Mouse (Mus musculus) A20 (cell line): ENCODE measurements around the gene Htra1.

Source experiments
- DNase-seq: peaks from one replicate; pipeline ENCODE4 v3.0.0-alpha.2; 2011; ENCODE audit warnings: low read depth, low spot score

Gene Htra1

DNA sequence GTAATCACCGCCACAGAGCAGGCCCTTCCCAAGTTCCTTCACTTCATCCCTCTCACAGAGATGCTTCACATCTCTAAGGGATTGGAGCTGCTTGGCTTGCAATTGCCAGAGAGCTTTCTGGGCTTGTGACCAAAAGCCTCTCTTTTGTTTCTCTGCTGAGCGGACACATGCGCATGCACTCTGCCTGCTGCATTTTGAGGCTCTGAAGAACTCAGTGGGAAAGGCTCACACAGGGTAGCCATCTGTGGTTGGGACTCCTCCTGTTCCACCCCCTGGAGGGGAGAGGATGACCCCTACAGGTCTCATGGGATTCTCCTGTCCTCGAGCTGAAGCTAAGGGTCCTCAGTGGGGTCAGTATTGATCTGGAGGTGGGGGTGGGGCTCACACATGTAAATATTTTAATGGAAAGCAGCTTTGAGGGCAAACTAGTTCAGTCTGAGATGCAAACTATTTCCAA is 30.0 kb downstream of the Htra1 start:
- no peak for DNase-seq

DNA sequence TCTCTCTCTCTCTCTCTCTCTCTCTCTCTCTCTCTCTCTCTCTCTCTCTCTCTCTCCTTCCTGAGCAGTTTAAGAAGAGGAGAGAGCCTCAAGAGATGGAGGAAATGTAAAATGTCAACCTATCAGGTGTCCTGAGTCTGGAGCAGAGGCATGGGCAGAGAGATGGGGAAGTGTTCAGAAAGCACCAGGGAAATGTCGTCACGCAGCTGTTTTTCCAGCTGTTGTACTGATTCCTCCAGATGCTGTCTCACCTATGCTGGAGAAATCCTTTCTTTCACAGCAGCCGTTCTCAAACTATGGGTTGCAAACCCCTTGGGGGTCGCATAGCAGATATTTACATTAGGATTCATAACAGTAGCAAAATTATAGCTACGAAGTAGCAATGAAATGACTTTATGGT is 30.5 kb downstream of the Htra1 start:
- DNase-seq = no peak

DNA sequence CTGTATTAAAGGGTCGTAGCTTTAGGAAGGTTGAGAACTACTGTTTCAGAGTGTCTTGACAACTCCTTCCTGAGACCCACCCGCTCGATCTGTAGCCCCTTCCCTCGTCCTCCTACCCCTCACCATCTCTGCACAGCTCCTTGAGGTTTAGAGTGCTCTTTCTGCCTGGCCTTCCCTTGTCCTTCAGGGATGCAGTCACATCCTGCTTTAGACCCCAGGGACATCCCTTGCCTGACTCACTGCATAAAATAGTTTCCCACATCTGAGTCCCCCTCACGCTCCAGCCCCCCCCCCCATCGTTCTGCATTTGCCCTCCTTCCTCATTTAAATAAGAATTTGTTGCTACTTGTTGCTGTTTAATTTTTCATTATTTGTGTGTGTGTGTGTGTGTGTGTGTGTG is 31.0 kb downstream of the Htra1 start:
- no peak for DNase-seq

DNA sequence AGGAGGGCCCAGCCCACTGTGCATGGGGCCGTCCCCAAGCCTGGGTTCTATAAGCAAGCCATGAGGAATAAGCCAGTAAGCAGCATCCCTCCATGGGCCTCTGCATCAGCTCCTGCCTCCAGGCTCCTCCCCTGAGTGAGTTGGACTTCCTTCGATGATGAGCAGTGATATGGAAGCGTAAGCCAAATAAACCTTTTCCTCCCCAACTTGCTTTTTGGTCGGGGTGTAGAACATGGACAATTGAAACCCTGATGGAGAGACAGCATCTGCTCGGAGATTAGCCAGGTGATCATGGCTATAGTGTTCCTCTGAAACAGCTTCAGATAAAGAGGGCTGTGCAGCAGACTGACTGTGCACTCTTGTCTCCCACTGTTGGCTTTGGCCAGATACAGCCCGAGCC is 32.0 kb downstream of the Htra1 start:
- no peak for DNase-seq

DNA sequence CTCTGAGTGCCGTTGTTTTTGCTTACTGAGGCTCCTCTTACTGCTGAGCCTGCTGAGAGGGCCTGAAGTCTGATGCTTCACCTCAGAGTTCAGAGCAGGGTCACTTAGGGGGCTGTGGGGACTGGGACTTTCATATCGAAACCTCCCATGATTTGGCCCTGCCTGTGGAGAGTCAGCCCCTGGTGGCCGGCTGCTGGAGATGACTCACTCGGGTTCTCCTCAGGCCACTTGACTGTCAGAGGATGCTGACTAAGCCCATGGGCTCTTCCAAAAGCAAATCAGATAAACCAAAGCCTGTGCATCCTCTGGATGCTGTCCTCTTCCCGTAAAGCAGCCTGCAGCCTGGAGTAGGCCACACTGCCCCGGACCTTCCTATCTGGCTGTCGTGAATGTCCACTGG is 32.6 kb downstream of the Htra1 start:
- peak; percentile 6 for DNase-seq

DNA sequence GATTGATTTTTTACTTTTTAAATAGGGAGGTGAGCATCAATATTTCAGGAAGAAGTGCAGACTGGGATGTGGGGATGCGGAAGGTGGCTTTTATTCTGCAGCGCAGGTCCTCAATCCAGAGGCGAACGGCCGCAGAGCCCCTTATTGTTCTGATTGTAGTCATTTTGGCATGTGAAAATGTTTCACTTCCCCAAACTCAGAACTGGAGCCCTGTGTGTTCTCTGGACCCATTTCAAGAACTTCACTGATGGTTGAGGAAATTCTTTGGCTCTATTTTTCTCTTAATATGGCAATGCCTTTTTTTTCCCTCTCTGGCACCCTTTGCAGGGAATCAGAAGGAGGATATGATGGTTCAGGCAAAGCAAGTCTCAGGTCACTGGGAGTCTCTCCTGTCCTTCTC is 33.2 kb downstream of the Htra1 start:
- peak; percentile 40 for DNase-seq

DNA sequence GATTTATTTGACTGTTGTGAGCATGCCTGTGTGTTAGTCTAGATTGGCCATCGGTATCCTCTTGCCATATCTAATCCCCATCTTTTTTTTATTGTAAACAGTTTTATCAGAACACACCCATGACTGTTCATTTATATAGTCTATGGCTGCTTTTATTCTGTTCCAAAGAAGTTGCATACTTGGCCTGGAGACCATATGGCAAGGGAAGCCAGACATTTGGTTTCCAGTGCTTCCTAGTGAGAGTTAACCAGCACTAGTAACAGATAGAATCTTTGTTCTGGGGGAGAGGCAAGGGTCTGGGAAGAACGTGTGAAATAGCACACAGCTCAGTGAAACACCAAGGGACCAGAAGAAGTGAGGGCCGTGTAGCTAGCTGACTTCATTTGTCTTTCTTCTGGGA is 33.6 kb downstream of the Htra1 start:
- DNase-seq = no peak

DNA sequence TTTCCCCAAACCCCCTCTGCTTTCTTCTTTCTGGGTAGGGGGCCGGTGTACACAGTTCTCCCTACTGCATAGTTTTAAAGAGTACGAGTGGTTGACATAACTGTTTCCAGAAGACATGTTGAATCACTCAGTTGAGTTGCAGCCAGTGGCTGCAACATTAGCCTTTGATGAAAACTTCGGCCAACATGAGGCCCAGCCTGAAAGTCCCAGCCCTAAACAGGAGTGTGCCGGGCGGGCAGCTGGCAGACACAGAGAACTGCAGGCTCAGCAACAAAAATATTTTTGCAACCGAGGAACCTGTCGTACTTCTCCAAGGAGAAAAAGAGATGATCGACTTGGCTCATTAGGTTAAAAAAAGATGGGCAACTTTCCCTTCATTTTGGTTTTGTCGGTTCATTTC is 36.9 kb downstream of the Htra1 start:
- DNase-seq = no peak

DNA sequence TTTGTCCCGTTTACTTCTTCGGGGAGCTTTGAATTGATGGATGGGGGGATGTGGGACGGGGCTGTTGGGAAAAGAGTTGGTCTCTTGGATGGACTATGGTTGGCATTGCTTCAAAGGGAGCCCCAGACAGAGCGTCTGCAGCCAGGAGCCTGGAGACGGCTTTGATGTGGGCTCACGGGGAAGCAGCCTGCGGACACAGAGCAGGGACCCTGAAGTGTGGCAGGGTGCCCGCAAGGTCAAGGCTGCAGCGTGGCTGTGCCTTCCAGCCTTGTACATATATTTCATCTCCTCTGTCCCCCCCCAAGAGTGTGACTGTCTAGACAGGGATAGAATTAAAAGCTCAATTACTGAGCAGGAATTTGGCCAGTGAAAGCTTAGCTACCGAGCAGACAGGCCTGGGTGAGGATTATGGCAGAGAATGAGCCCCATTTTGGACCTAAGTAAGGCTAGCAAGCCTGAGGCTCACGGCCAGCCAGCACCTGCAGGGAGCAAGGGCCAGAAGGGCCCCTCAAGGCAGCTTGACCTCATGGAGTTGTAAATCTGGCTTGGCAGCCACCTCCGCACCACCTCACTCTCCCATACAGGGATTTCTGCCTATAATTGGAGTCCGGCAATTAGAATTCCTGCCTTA is 40.5 kb downstream of the Htra1 start:
- DNase-seq = no peak

DNA sequence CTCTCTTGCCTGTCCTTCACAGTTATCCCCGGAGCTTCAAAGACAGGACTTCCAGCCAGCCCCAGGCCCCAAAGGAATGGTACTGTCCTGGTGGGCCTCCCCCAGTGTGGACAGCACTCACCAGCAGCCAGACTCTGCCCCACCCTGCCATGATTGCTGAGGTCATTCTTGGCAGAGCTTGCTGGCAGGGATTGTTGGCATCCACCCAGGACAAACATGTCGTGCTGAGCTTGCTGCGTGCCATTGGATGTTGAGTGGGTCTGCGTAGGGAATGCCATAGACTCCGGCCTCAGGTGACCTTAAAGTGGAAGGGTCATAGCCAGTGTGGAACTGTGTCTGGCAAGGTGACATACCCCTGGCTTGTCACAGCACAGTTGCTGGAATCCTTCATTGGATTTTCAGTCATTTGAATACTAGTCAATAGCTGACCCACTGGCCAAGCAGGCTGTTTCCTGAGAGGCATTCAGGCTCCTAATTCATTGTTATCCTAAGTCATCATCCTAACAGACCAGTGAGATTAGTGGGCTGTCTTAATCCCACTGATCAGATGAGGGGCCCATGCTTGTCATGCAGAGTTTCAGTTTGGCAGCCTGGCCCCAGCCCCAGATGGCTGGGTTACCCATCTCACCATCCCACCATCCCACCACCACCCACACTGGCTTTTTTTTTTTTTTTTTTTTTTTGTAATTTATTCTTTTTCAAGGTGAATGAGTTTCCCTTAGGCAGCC is 42.0 kb downstream of the Htra1 start:
- no peak for DNase-seq

DNA sequence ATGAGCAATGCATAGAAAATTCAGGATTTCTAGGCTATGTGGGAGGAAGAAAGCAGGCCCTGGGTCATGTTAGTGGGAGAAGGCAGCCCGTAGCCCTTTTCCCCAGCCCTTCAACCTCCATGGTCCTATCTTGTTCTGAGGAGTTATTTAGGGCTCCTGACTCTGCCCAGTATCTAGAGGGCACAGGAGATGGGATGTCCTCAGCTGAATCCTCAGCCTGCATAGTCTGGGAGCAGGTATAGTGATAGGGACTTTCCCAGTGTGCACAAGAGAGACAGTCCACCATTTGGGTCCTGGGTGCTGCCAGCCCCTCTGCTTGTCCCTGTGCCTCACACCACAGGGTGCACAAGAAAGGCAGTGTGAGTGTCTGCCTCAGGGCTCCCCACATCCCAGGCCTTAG is 42.6 kb downstream of the Htra1 start:
- no peak for DNase-seq

DNA sequence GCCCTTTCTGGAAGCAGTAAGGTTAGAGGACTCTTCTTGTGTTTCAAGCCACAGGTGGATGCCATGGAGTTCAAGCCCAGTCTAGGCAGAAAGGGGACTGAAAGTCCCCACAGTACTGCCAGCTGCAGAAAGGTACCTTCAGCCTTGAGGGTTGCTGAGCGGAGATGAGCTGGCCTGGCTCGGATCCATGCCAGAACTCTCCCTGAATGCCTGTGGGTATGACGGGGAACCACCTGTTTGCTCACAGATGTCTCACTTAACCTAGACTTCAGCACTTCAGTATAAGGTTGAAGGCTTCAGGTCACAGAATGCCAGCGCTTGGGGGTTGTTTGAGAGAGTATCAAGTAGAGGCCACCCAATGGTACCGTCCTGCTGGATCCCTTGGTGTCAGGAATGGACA is 44.2 kb downstream of the Htra1 start:
- DNase-seq = no peak

DNA sequence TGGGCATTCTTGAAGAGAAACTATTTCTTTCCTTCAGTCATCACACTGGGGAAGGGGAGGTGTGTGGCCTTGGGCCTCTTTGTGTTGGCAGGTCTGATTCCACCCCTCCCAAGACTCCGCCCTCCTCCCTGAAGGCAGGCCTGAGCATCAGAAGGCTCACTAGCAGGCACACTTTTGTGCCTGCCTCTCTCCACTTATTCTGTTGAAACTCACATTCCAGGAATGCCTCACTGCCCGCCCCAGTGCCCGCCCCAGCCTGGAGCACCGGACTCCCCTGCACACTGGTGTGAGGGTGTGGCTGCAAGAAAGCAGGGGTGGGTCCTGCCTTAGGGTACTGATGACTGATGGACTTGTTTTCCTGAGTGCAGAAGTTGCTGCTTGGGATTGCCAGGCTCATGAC is 46.5 kb downstream of the Htra1 start:
- DNase-seq = no peak

DNA sequence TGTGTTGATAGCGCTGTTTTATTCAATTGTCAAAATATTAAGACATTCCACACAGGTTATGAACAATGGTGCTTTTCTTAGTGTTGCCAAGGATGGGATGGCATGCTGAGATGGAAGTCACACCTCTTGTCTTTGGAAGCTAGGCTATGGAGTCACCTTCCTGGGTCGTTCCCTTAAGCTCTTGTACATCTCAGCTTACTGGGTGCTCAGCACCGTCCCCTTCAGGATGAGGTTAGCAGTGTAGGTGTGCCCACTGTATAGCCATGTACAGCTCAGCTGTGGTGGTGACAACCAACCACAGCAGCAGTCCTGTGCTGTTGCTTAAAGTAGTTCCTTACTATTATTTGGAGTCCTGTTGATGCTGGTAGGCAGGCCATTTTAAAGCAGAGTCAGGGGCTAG is 47.0 kb downstream of the Htra1 start:
- no peak for DNase-seq

DNA sequence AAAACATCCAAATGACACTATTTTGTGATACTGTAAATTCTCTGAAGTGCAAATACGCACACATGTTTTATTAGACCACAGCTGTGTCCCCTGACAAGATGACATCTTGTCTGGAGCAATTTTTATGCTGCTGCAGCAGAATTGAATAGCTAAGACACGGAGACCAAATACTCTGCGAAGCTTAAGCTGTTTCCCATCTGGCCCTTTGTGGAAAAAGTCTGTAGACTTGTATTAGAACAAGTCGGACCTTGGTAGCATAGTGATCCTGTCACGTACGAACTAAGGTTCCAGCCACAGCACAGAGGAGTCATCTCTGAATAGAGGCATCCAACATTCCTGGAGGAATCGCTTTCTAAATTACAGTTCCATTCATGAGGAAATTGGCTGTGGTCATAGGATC is 48.4 kb downstream of the Htra1 start:
- no peak for DNase-seq

DNA sequence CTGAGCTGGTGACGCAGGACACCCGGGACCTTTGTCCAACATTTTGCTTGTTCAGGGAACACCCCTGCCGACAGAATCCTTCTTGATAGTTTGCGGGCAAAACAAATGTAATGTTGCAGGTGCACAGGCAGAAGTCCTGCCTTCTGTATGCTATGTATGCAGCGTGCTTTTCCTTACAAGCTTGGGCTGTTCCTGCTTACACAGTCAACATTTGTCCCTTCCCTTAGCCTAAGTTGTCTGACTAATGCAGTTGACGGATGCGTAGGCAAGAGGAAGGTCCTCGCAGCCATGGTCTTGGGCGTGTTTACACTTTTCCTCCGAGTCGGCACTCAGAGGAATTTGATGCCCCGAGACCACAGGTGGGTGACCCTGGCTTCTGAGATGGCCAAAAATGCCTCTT is 49.3 kb downstream of the Htra1 start:
- no peak for DNase-seq

DNA sequence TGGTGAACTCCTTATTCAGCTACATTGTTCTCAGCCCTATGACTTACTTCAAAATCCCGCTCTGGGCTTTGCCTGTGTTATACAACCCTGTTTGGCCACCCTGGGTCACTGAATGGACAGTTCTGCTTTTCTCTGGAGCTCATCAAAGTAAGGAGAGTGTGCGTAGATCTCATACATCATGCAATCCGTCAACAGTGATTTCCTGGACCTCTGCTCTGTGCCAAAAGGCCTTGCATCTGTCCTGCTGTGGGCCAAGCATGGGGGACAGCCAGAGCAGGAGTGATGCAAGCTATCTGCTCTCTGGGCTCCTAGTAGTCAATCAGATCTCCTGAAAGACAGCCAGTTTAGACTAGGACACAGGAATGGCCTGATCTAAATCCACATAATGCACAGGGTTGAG is 49.8 kb downstream of the Htra1 start:
- no peak for DNase-seq

DNA sequence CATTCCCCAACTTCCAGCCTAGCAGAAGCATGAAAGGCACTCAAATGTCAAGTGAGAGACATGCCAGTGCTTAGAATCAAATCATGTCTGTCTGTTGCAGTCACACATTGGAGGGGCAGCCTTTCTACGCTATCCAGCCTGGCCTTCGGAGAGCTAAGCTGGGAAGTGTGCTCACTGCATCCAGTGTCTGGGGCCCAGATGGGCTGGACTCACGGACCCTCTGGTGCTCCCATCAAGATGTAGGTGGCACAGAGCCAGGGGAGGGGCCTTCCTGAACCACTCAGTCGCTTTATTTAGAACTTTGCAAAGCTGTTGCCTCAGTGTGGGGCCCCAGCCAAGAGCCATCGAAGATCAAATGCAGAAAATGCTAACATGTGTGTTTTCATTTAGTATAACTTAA is 52.2 kb downstream of the Htra1 start:
- DNase-seq = no peak

DNA sequence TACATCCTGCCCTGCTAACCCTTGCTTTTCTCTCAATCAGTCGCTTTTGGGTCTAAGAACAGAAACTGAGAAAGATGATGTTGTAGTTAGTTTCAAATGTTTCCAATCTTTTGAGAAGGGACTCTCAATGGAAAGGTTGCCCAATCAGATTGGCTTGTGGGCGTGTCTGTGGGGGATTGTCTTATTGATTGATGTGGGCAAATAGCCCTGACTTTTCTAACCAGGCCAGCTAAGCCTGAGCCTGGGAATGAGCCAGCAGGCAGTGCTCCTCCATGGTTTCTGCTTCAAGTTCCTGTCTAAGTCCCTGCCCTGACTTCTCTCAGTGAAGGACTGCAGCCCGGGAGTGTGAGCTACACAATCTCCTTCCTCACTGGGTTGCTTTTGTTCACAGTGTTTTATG is 53.5 kb downstream of the Htra1 start:
- no peak for DNase-seq

DNA sequence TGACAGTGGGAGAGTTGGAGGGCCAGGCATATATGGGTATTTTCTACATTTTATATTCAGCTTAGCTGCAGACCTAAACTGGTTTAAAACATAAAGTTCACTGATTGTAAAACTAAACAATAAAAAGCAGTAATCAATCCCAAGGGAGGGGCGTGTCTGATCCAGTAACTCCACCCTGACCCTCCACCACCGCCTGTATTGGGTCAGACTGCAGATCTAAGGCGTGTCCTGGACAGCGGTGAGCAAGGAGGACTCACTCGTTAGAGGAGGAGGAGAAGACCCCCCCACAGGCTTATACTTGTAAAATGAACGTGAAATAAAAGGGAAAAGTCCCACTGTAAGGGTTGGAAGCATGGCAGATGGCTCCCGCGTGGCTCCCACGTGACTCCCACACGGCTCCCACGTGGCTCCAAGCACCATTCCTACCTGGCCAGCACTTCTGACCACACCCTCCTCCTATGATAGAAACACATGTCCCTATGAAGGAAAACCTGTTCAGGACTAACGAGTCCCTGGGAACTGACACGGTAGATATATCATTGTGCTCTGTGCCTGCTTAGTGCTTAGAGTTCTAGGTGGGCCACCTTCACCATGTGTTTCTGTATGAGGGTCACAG is 55.4 kb downstream of the Htra1 start:
- no peak for DNase-seq

DNA sequence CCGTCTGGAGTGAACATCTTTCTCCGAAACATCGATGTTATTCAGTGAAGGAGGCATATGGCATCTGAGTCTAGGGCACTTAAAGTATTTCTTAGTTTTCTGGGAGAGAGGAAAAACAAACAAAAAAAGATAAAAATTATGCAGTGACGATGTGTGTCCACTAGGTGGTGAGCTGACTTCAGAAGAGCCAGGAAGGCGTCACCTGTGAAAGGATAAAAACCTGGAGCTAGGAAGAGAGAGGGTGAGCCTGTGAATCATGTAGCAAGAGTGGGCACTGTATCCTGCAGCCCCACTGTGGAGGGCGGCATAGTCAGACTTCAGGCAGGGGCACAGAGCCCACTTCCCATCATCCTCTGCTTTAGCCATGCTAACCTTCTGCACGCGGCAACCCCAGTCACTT is 58.0 kb downstream of the Htra1 start:
- peak; percentile 27 for DNase-seq

DNA sequence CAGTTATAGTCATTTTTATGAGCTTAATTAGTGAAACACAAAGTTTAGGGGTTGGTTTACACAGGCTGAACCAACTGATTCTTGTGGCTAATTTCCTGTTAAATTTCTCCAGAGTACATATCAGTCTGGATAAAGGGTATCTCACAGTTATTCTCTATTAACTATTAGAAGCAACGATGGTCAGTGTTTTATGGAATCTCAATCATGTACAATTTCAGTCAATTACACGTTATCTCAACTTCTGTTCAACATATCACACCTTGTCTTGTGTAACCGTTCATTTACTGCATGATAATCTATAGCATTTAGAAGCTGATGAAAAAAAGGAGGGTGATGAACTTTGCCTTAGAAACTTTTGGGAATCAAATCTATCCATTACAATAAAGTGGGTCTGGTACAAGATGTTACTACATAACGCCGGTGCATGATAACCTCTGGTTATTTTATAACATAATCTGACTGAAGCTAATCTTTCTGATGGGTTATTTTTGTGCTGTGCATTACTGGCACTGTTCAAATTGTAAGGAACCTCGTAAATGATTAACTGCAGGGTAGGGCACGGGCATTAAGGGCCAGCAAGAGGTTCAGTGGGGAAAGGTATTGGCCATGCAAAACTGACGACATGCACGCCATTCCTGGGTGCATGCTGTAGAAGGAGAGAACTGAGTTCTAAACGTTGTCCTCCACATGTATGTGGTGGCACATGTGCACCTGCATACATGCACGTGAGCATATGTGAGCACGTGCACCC is 66.2 kb downstream of the Htra1 start:
- DNase-seq = no peak

DNA sequence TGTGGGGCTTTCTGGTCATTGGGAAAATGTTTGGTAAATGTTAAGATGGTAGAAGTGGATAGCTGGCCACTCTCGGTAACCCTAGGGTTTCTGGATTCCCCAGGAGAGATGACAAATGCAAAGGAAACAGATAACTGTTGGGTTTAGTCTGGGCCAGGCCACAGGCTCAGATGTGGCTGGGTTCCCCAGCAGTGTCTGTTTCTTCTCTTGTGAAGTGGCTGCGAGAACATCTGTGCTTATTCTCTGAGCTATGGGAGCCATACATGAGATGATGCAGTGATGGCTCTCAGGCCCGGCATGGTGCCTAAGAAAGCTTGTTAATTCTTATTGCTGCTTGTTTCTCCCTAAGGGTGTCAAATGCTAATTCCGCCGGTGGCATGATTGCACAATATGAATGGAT is 68.2 kb downstream of the Htra1 start:
- no peak for DNase-seq
